Mouse (Mus musculus): ENCODE data around the gene Gm17455. TPM values are rescaled to one million over a fixed set of nuclear protein-coding genes. Genes with fewer than 3 reads are reported as not detected.

Gene Gm17455
- polyA plus RNA-seq, 1 experiment: 0.66 TPM

- DNase-seq (ENCODE audit: low spot score): no peak
Measured at GRCm38 (mm10) chr10:60373937-60374578, 25.5 kb upstream of the Gm17455 start.

- no peak for DNase-seq (ENCODE audit: low spot score)
Measured at GRCm38 (mm10) chr10:60376704-60377103, 22.8 kb upstream of the Gm17455 start.

GRCm38 (mm10) chr10:60379419-60379957 lies 20.0 kb upstream of the Gm17455 start:
- DNase-seq (ENCODE audit: low spot score): no peak

- no peak for DNase-seq (ENCODE audit: low spot score)
Measured at GRCm38 (mm10) chr10:60380229-60380628, 19.3 kb upstream of the Gm17455 start.

- DNase-seq (ENCODE audit: low spot score): no peak
Measured at GRCm38 (mm10) chr10:60381142-60381925, 18.2 kb upstream of the Gm17455 start.

GRCm38 (mm10) chr10:60388332-60388731 lies 11.2 kb upstream of the Gm17455 start:
- no peak for DNase-seq (ENCODE audit: low spot score)

GRCm38 (mm10) chr10:60389447-60389865 lies 10.1 kb upstream of the Gm17455 start:
- DNase-seq (ENCODE audit: low spot score): no peak

GRCm38 (mm10) chr10:60390177-60390903 lies 9.2 kb upstream of the Gm17455 start:
- DNase-seq (ENCODE audit: low spot score): no peak

GRCm38 (mm10) chr10:60390904-60391420 lies 8.6 kb upstream of the Gm17455 start:
- DNase-seq (ENCODE audit: low spot score): no peak

- DNase-seq (ENCODE audit: low spot score): no peak
Measured at GRCm38 (mm10) chr10:60391661-60392060, 7.9 kb upstream of the Gm17455 start.

- DNase-seq (ENCODE audit: low spot score): no peak
Measured at GRCm38 (mm10) chr10:60394936-60395335, 4.6 kb upstream of the Gm17455 start.

- no peak for DNase-seq (ENCODE audit: low spot score)
Measured at GRCm38 (mm10) chr10:60395605-60396004, 3.9 kb upstream of the Gm17455 start.

GRCm38 (mm10) chr10:60398051-60398814 lies 1.3 kb upstream of the Gm17455 start:
- DNase-seq (ENCODE audit: low spot score): no peak

GRCm38 (mm10) chr10:60400507-60401295 lies 1.2 kb downstream of the Gm17455 start:
- no peak for DNase-seq (ENCODE audit: low spot score)

- no peak for DNase-seq (ENCODE audit: low spot score)
Measured at GRCm38 (mm10) chr10:60405460-60406177, 6.1 kb downstream of the Gm17455 start.

- peak; percentile 44 for DNase-seq (ENCODE audit: low spot score)
Measured at GRCm38 (mm10) chr10:60407831-60408230, 8.3 kb downstream of the Gm17455 start.

- DNase-seq (ENCODE audit: low spot score): no peak
Measured at GRCm38 (mm10) chr10:60411794-60412193, 12.3 kb downstream of the Gm17455 start.

- no peak for DNase-seq (ENCODE audit: low spot score)
Measured at GRCm38 (mm10) chr10:60413756-60414155, 14.2 kb downstream of the Gm17455 start.

GRCm38 (mm10) chr10:60417041-60417440 lies 17.5 kb downstream of the Gm17455 start:
- no peak for DNase-seq (ENCODE audit: low spot score)

GRCm38 (mm10) chr10:60418137-60418536 lies 18.6 kb downstream of the Gm17455 start:
- peak; percentile 46 for DNase-seq (ENCODE audit: low spot score)
